Mouse (Mus musculus): Measurements from ENCODE around the gene Rprd1b. TPM values are rescaled to one million over a fixed set of nuclear protein-coding genes. Genes with fewer than 3 reads are reported as not detected.

The Rprd1b gene
- polyA plus RNA-seq, 1 experiment from 2014 or later = 43.1 TPM

GRCm38 (mm10) chr2:158064571-158065048 lies 36.3 kb downstream of the Rprd1b start:
- Histone ChIP-seq H3K27me3 (ENCODE audit: control insufficient read depth, insufficient read depth, low read length) (no peaks in the 10 kb centered on the region), H3K4me3 (ENCODE audit: low read depth, low read length) (no peak overlapping the region), H3K36me3 (ENCODE audit: control insufficient read depth, insufficient read depth, low read length) (peaks cover 7% of the 10 kb centered on the region), H3K27ac (ENCODE audit: low read depth, low read length) (peak overlapping the region; percentile 46), H3K4me2 (no peak overlapping the region), H3K9ac (ENCODE audit: low read depth, low read length) (no peak overlapping the region), H3K9me3 (replicated peaks; ENCODE audit: control insufficient read depth, low read length) (no peaks in the 10 kb centered on the region), H3K4me1 (ENCODE audit: control insufficient read depth, insufficient read depth, low read length) (peaks cover 20% of the 10 kb centered on the region)
- WGBS (ENCODE audit: insufficient replicate concordance) = 34% methylated on average over 3 of the region's 3 CpGs
- no peak for ATAC-seq (replicated peaks; ENCODE audit: insufficient number of reproducible peaks, low FRiP score, low TSS enrichment)

DNA sequence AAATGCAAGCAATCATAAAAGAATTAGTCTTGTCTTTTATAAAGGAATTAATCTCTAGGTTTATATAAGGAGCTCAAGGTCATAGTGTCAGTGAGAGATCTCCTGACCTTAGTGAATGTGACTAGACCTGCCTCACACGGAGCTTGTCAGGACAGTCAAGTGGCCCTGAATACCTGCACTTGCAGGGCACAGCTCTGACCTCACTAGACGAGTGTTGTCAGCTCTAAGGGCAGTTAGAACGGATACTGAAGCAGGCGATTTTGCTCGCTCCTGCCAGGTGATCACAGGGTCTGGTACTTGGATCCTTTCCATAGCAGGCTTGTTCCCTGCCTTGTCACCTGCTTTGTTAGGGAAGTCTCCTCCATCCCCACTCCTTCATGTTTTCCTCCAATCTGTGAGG lies 36.8 kb downstream of the Rprd1b start:
- no peaks in the 10 kb centered on the region for H3K9me3 ChIP-seq (replicated peaks; ENCODE audit: control insufficient read depth, low read length)
- peak; percentile 59; the same call in 1 of the 2 replicates for ATAC-seq (replicated peaks; ENCODE audit: insufficient number of reproducible peaks, low FRiP score, low TSS enrichment)
- H3K4me1 ChIP-seq (ENCODE audit: control insufficient read depth, insufficient read depth, low read length) = peaks cover 20% of the 10 kb centered on the region
- H3K27ac ChIP-seq (ENCODE audit: low read depth, low read length) = peak overlapping the region; percentile 60
- no peak overlapping the region for H3K4me3 ChIP-seq (ENCODE audit: low read depth, low read length)
- no peaks in the 10 kb centered on the region for H3K27me3 ChIP-seq (ENCODE audit: control insufficient read depth, insufficient read depth, low read length)
- H3K9ac ChIP-seq (ENCODE audit: low read depth, low read length) = no peak overlapping the region
- peaks cover 7% of the 10 kb centered on the region for H3K36me3 ChIP-seq (ENCODE audit: control insufficient read depth, insufficient read depth, low read length)
- H3K4me2 ChIP-seq = no peak overlapping the region
- WGBS (ENCODE audit: insufficient replicate concordance) = 56% methylated on average over 5 of the region's 5 CpGs

DNA sequence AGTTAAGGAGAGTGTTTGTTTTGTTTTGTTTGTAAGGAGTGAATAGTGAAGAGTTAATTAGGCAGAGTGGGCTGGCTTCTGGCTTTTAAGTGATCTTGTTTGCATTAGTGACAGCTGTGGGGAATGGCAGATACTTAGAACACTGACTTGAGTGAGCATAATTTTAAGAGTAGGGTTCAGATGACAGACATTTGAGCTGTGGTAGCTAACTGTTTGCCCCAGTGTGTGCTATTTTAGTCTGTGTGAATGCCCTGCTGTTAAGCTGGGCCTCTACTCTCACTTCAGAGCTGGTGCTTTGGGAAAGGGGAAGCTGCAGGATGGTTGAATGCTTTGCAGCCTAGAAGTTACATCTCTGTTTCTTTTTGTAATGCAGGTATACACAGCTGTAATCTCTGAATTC lies 38.2 kb downstream of the Rprd1b start:
- no peaks in the 10 kb centered on the region for H3K27me3 ChIP-seq (ENCODE audit: control insufficient read depth, insufficient read depth, low read length)
- peaks cover 3% of the 10 kb centered on the region; the same call in 1 of the 2 replicates for H3K36me3 ChIP-seq (ENCODE audit: control insufficient read depth, insufficient read depth, low read length)
- ATAC-seq (replicated peaks; ENCODE audit: insufficient number of reproducible peaks, low FRiP score, low TSS enrichment) = no peak
- H3K4me2 ChIP-seq = peak overlapping the region; percentile 20
- H3K9me3 ChIP-seq (replicated peaks; ENCODE audit: control insufficient read depth, low read length) = no peaks in the 10 kb centered on the region
- H3K4me3 ChIP-seq (ENCODE audit: low read depth, low read length) = no peak overlapping the region
- H3K4me1 ChIP-seq (ENCODE audit: control insufficient read depth, insufficient read depth, low read length) = peaks cover 31% of the 10 kb centered on the region
- H3K9ac ChIP-seq (ENCODE audit: low read depth, low read length) = no peak overlapping the region; the same call in 1 of the 2 replicates
- H3K27ac ChIP-seq (ENCODE audit: low read depth, low read length) = peak overlapping the region; percentile 80

DNA sequence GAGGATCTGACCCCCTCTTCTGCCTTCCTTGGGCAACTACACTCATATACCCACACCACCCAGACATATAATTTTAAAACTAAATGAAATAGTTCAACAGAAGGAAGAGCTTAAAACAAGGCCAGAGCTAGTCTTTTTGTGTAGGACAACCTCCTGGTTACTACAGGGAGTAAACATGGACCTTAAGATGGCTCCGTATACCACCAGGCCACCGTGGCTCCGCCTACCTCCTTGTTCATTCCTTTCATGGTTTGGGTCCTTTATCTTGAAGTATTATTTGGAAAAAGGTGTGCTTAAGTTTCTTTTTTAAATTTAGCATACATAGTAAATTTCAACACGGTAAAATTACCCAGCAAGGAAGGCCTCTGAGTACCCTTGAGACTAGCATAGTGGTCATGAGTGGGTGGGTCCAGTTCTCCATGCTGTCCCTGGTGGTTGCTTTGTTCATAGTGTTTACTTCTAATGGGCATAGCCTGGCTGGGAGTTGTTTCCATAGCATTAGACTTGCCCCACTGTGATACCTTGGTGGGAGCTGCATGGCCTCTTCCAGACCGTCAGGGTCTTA lies 39.0 kb downstream of the Rprd1b start:
- Histone ChIP-seq H3K27me3 (ENCODE audit: control insufficient read depth, insufficient read depth, low read length) (no peaks in the 10 kb centered on the region), H3K36me3 (ENCODE audit: control insufficient read depth, insufficient read depth, low read length) (peaks cover 3% of the 10 kb centered on the region; the same call in 1 of the 2 replicates), H3K9ac (ENCODE audit: low read depth, low read length) (no peak overlapping the region), H3K4me2 (no peak overlapping the region; the same call in 1 of the 2 replicates), H3K27ac (ENCODE audit: low read depth, low read length) (peak overlapping the region; percentile 80), H3K9me3 (replicated peaks; ENCODE audit: control insufficient read depth, low read length) (no peaks in the 10 kb centered on the region), H3K4me3 (ENCODE audit: low read depth, low read length) (no peak overlapping the region), H3K4me1 (ENCODE audit: control insufficient read depth, insufficient read depth, low read length) (peaks cover 37% of the 10 kb centered on the region)
- ATAC-seq (replicated peaks; ENCODE audit: insufficient number of reproducible peaks, low FRiP score, low TSS enrichment) = no peak
- 95% methylated on average over 5 of the region's 5 CpGs for WGBS (ENCODE audit: insufficient replicate concordance)

GRCm38 (mm10) chr2:158068444-158068971 lies 40.2 kb downstream of the Rprd1b start:
- no peak overlapping the region for H3K27ac ChIP-seq (ENCODE audit: low read depth, low read length)
- H3K27me3 ChIP-seq (ENCODE audit: control insufficient read depth, insufficient read depth, low read length) = no peaks in the 10 kb centered on the region
- H3K9ac ChIP-seq (ENCODE audit: low read depth, low read length) = no peak overlapping the region
- ATAC-seq (replicated peaks; ENCODE audit: insufficient number of reproducible peaks, low FRiP score, low TSS enrichment) = no peak
- no peak overlapping the region for H3K4me2 ChIP-seq
- no peaks in the 10 kb centered on the region for H3K9me3 ChIP-seq (replicated peaks; ENCODE audit: control insufficient read depth, low read length)
- peaks cover 3% of the 10 kb centered on the region for H3K36me3 ChIP-seq (ENCODE audit: control insufficient read depth, insufficient read depth, low read length)
- peaks cover 37% of the 10 kb centered on the region for H3K4me1 ChIP-seq (ENCODE audit: control insufficient read depth, insufficient read depth, low read length)
- H3K4me3 ChIP-seq (ENCODE audit: low read depth, low read length) = no peak overlapping the region

- Histone ChIP-seq H3K27me3 (ENCODE audit: control insufficient read depth, insufficient read depth, low read length) (no peaks in the 10 kb centered on the region), H3K9ac (ENCODE audit: low read depth, low read length) (no peak overlapping the region), H3K4me1 (ENCODE audit: control insufficient read depth, insufficient read depth, low read length) (peaks cover 24% of the 10 kb centered on the region), H3K36me3 (ENCODE audit: control insufficient read depth, insufficient read depth, low read length) (peaks cover 5% of the 10 kb centered on the region; the same call in 1 of the 2 replicates), H3K27ac (ENCODE audit: low read depth, low read length) (peak overlapping the region; percentile 60), H3K4me2 (no peak overlapping the region), H3K9me3 (replicated peaks; ENCODE audit: control insufficient read depth, low read length) (no peaks in the 10 kb centered on the region), H3K4me3 (ENCODE audit: low read depth, low read length) (no peak overlapping the region)
- ATAC-seq (replicated peaks; ENCODE audit: insufficient number of reproducible peaks, low FRiP score, low TSS enrichment) = no peak
- 61% methylated on average over 3 of the region's 3 CpGs for WGBS (ENCODE audit: insufficient replicate concordance)
Observed at GRCm38 (mm10) chr2:158070885-158071632, 42.8 kb downstream of the Rprd1b start.

- Histone ChIP-seq H3K27me3 (ENCODE audit: control insufficient read depth, insufficient read depth, low read length) (no peaks in the 10 kb centered on the region), H3K4me1 (ENCODE audit: control insufficient read depth, insufficient read depth, low read length) (peaks cover 20% of the 10 kb centered on the region), H3K9me3 (replicated peaks; ENCODE audit: control insufficient read depth, low read length) (no peaks in the 10 kb centered on the region), H3K27ac (ENCODE audit: low read depth, low read length) (peak overlapping the region; percentile 60), H3K9ac (ENCODE audit: low read depth, low read length) (no peak overlapping the region), H3K4me3 (ENCODE audit: low read depth, low read length) (no peak overlapping the region), H3K36me3 (ENCODE audit: control insufficient read depth, insufficient read depth, low read length) (peaks cover 8% of the 10 kb centered on the region), H3K4me2 (no peak overlapping the region)
- 78% methylated on average over 5 of the region's 5 CpGs for WGBS (ENCODE audit: insufficient replicate concordance)
- ATAC-seq (replicated peaks; ENCODE audit: insufficient number of reproducible peaks, low FRiP score, low TSS enrichment) = no peak
Observed at GRCm38 (mm10) chr2:158071633-158071995, 43.3 kb downstream of the Rprd1b start.

GRCm38 (mm10) chr2:158074835-158075234 lies 46.5 kb downstream of the Rprd1b start:
- Histone ChIP-seq H3K4me2 (no peak overlapping the region), H3K4me3 (ENCODE audit: low read depth, low read length) (no peak overlapping the region), H3K9me3 (replicated peaks; ENCODE audit: control insufficient read depth, low read length) (no peaks in the 10 kb centered on the region), H3K36me3 (ENCODE audit: control insufficient read depth, insufficient read depth, low read length) (peaks cover 11% of the 10 kb centered on the region), H3K9ac (ENCODE audit: low read depth, low read length) (no peak overlapping the region), H3K4me1 (ENCODE audit: control insufficient read depth, insufficient read depth, low read length) (peaks cover 17% of the 10 kb centered on the region), H3K27me3 (ENCODE audit: control insufficient read depth, insufficient read depth, low read length) (no peaks in the 10 kb centered on the region), H3K27ac (ENCODE audit: low read depth, low read length) (no peak overlapping the region)
- no peak for ATAC-seq (replicated peaks; ENCODE audit: insufficient number of reproducible peaks, low FRiP score, low TSS enrichment)
- WGBS (ENCODE audit: insufficient replicate concordance) = 90% methylated on average over 5 of the region's 5 CpGs

All from heart, embryonic 11.5 days (tissue).